Mouse (Mus musculus) activated CD4-positive, CD25-positive, alpha-beta regulatory T cell, adult 4 months (primary cell): ENCODE data around the gene Tubg1. TPM values are rescaled to one million over a fixed set of nuclear protein-coding genes. Genes with fewer than 3 reads are reported as not detected.
"Not testable (repeated sequence)": the region's sequence is repeated elsewhere in the genome, so short reads cannot be mapped to it uniquely, and the experiment has no call there.

Experiments used
- ATAC-seq: one replicate; pipeline ENCODE4 v1.8.0; 2017
- polyA plus RNA-seq, 2 experiments: library from polyadenylated mRNA; unstranded; fragments of 100-300 nt; shearing (Covaris generic); gene quantifications; one replicate each; pipeline ENCODE4 v1.2.1; 2017

Gene Tubg1
- polyA plus RNA-seq, 2 experiments from 2014 or later, result 17.7 to 26.8 TPM

DNA sequence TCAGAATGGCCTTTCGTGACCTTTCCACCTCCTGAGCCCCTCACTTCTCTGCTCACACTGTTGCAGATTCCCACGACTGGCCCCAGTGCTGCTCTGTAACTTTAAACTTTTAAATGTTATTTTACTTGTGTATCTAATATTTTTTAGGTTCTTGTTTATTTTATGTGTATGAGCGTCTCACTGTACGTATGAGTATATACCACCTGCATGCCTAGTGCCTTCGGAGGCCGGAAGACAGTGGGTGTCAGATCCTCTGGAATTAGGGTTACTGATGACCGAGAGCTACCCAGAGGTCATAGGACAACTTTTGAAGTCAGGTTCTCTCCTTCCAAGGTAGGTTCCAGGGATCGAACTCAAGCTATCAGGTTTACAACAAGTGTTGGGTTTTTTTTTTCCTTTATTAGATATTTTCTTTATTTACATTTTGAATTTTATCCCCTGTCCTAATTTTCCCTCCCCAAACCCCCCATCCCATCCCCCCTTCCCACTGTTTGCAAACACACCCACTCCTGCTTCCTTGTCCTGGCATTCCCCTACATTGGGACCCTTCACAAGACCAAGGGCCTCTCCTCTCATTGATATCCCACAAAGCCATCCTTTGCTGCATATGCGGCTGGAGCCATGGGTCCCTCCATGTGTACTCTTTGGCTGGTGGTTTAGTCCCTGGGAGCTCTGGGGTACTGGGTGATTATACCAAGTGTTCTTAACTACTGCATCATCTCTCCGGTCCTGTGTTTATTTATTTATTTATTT is 22.7 kb downstream of the Tubg1 start:
- ATAC-seq, result no peak

DNA sequence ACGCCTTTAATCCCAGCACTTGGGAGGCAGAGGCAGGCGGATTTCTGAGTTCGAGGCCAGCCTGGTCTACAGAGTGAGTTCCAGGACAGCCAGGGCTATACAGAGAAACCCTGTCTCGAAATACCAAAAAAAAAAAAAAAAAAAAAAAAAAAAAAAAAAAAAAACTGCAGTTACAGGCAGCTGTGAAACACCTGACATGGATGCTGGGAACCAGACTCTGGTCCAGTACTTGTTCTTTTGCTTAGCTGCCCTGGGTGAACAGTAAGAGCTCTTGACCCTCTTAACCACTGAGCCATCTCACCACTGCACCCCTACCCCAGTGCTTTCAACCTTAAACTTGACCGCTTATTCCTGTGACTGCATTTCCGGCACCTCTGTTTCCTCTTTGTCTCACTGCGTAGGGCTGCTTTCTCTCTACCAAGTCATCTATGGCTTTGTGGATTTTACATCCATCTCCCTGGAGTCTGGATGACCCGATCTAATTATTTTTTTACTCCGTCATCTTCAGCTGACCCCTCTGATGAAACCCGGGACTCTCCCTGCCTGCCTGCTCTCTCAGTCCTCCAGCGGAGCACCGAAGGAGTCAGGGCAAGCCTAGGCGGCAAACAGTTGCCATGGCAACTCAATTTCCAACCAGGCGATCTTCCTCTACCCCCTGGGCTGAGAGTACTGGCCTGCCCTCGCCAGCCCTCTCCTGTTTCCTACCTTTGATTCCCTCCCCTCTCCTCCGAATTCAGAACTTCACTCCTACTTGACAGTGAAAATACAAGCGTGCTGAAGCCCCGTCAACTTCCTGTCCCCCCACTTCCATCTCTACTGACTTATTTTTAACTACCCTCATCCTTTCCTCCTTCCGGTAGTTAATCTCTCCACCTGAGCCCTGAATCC is 23.8 kb downstream of the Tubg1 start:
- ATAC-seq, result peak; percentile 75

GRCm38 (mm10) chr11:101146377-101146776 is 26.6 kb downstream of the Tubg1 start:
- no peak for ATAC-seq

DNA sequence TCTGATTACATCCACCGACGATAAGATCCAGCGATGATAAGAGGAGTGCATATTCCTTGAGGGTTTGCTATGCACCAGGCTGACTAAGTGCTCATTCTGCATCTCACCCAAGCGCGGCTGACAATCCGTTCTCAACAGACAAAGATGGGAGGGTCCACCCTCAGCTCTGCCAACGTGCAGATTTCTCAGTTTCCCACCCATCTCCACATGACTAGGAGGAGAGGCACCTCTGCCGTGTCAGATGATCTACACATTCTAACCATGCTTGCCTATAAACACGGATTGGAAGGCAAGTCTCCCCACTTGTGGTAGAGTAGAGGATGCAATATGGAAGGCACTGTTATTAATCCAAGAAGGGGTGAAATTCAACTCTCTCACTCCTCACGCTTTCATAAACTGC is 29.0 kb downstream of the Tubg1 start:
- no peak for ATAC-seq

- ATAC-seq, result no peak
Measured at GRCm38 (mm10) chr11:101149178-101150105, 29.7 kb downstream of the Tubg1 start.

DNA sequence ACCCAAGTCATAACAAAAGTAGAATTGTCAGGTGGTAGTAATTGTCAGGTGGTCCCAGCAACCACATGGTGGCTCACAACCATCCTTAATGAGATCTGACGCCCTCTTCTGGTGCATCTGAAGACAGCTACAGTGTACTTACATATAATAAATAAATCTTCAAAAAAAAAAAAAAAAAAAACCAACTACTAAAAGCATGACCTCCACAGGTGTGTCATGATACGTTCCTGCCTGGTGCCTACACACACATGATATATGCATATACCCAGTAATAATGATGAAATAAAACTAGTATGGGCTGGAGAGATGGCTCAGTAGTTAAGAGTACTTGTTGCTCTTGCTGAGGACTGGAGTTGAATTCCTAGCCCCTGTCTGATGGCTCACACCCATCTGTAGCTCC is 31.3 kb downstream of the Tubg1 start:
- no peak for ATAC-seq

GRCm38 (mm10) chr11:101152825-101153224 is 33.1 kb downstream of the Tubg1 start:
- ATAC-seq, result no peak

- no peak for ATAC-seq
Measured at GRCm38 (mm10) chr11:101154648-101155047, 34.9 kb downstream of the Tubg1 start.

- ATAC-seq, result no peak
Measured at GRCm38 (mm10) chr11:101155151-101155550, 35.4 kb downstream of the Tubg1 start.

- ATAC-seq, result peak; percentile 36
Measured at GRCm38 (mm10) chr11:101155728-101156371, 36.1 kb downstream of the Tubg1 start, which contains the start of gene Tubg2. TSS of gene Tubg2 (plus strand) at chr11:101155907.

DNA sequence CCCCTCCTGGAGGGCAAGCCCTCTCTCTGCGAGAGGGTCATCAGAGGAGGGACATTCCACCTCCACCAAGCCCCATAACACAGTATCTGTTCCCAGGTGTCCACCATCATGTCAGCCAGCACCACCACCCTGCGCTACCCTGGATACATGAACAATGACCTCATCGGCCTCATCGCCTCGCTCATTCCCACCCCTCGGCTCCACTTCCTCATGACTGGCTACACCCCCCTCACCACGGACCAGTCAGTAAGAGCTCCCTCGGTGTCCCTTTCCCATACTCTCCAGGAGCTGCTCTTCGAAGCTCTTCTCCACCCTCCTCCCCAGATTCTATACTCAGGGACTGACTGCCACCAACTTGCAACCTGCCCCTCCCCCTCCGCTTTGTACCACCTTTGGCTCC is 40.4 kb downstream of the Tubg1 start:
- ATAC-seq, result not testable (repeated sequence)

- not testable (repeated sequence) for ATAC-seq
Measured at GRCm38 (mm10) chr11:101160981-101161505, 41.3 kb downstream of the Tubg1 start.

DNA sequence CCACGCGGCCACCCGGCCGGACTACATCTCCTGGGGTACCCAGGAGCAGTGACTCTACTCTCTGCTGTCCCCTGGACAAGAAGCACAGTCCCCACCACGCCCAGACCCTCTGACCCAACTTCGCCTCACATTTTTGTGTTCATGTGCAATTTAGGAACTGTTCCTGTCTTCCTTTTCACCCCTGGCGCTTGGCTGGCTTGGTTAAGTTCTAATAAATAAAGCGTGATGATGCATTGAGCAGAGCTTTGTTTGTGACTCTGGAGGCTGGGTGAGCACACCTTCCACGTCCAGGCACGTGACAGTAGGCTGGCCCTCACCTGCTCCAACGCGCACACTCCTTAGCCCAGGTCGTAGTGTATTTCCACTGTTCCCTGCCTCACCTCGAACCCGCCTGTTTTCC is 41.8 kb downstream of the Tubg1 start:
- ATAC-seq, result no peak

DNA sequence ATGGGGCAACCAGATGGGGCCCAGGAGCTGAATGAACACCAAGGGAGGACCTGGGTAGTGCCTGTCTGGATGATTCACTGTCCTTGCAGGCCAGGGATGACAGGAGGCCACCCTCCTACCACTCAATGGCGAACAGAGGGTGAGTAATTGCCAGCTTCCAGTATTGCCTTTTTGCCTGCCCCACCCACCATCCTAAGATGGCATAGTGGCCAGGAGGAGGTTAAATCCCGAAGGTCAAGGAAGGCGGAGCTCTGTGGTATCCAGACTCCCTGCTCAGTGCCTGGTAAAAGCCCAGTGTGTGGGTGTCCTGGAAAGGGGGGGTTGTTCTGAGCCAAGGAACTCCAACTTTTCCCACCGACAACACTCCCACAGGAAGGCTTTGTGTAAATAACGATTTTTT is 42.6 kb downstream of the Tubg1 start:
- no peak for ATAC-seq

DNA sequence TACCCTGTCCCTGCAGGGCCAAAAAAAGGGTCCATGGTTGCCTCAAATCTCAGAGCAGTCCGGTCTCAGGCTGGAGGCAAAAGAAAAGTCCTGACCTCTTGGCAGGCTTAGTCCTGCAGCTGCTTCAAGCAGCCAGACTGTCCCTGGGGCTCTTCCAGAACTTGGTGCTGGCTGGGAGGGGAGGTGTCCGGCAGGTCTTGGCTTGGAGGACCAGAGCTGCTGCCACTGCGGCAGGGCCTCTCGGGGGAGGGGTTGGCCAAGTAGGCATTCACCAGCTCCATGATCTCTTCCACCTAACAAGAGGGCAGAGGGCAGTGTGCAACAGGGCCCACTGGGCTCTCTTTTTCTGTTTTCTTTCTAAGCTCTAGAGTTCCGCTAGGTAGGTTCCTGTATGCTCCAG is 43.0 kb downstream of the Tubg1 start:
- no peak for ATAC-seq

GRCm38 (mm10) chr11:101163476-101164350 is 44.0 kb downstream of the Tubg1 start:
- no peak for ATAC-seq

- no peak for ATAC-seq
Measured at GRCm38 (mm10) chr11:101164351-101164665, 44.6 kb downstream of the Tubg1 start.

- no peak for ATAC-seq
Measured at GRCm38 (mm10) chr11:101164677-101165580, 45.2 kb downstream of the Tubg1 start.

GRCm38 (mm10) chr11:101166357-101166756 is 46.6 kb downstream of the Tubg1 start:
- no peak for ATAC-seq
